Mouse (Mus musculus): ENCODE measurements around the gene Tpcn1.

Gene Tpcn1

DNA sequence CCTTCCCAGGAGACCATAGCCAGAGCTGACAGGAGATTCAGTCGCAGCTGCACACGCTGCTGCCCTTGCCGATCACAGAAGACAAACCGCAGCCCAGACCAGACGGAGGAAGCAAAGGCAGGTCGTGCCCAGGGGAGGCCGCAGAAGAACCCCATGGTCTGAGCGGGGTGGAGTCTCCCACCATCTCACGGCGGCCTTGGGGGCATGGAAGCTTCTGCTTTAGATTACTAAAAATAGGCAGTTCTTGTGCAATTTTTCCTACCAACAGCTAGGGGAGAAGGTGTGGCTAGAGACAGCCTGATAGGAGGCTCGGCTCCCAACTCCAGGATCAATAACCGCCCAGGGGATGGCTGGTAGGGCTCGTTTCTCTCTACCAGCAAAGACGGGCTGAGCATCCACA lies 29.7 kb downstream of the Tpcn1 start:
- DNase-seq (ENCODE audit: low read depth, low spot score), result no peak

DNA sequence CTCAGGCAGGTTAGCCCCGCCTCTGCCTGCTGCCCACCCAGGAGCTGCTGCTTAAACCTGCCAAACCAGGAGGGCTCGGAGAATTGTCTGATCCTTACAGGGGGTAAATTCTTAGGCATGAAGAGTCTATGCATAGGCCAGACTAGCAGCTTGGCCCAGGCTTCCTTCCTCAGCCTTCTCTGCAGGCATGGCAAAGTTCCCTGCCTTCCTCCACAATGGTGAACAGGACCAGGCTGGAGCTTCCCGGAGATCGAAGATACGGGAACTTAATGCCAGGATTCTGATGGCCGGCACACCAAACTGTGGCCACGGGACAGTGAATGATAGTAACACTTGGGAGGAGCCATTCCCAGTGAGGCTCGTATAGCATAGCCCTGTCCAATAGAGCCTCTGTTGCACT lies 30.4 kb downstream of the Tpcn1 start:
- DNase-seq (ENCODE audit: low read depth, low spot score), result no peak

DNA sequence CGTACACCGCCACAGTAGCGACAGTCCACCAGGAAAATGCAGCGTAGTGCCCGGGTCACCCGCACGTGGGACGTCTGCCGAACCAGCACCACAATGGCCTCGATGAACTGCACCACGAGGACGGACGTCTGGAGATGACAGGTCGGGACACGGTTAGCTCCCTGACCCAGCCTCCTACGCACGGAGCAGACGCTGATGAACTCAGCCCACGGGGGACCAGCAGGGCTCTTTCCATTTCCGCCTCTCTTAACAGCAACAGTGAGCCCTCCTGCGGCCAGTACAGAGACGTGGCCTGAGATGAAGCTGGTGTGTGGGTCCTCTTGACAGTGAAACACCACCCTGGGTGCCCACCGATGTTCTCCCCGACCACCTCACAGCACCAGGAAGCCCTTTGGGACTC lies 32.6 kb downstream of the Tpcn1 start:
- no peak for DNase-seq (ENCODE audit: low read depth, low spot score)

DNA sequence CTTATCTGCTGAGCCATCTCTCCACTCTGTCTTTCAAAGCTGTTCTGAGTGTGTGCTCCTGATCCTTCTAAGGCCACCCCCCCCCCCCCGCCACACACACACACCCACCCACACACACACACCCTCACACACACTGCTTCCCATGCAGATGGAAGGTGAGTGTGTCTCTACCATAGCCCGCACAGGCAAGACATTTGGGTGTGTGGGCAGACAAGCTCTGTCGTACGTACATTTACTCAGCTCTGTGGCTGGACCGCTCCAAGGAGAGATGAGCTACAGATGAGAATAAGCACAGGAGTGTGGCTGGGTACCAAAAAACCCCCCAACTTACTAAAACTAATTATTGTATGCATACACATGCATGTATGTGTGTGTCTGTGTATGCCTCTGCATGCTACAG lies 37.8 kb downstream of the Tpcn1 start:
- DNase-seq (ENCODE audit: low read depth, low spot score), result no peak

DNA sequence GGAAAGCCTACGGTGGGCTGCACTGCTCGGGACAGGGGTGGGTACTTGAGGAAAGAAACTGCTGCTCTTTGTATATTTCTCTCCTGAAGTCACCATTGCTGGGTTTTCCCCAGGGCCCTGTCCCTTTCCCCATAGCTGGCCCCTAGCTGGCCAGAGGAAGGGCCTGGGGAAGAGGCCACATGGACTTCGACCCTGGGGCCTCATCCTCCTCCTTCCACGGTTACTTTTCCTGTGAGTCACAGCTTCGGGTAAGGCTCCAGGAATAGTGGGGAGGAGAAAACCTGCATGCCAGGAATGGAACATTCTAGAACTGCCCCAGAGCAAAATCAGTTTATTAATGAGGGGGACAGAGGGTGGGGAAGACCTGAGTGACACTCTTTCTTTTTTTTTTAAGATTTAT lies 38.3 kb downstream of the Tpcn1 start:
- no peak for DNase-seq (ENCODE audit: low read depth, low spot score)

DNA sequence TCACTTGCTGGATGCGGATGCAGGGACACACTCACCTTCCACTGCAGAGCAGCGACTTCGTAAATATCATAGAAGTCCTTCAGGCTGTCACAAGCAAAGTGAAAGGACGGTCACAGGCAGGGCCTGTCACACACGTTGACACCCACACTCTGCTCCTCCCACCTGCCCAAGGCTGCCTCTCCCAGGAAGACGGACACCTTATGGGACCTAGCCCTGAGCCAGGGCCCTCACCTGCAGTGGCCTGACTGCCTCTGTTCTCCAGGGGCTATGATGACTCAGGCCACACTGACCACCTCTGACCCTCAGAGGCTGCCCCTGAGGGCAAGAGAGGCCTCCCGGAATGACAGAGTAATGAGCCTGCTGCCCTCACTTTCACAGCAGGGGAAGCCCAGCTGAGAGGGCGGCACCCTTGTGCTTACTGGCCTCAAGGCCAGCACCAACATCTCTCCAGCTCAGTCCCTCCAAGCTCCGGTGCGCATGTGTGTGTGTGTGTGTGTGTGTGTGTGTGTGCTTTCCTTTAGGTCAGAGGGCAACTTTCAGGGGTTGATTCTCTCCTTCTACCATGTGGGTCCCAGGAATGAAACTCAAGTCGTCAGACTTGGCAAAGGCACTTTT lies 40.1 kb downstream of the Tpcn1 start:
- no peak for DNase-seq (ENCODE audit: low read depth, low spot score)

DNA sequence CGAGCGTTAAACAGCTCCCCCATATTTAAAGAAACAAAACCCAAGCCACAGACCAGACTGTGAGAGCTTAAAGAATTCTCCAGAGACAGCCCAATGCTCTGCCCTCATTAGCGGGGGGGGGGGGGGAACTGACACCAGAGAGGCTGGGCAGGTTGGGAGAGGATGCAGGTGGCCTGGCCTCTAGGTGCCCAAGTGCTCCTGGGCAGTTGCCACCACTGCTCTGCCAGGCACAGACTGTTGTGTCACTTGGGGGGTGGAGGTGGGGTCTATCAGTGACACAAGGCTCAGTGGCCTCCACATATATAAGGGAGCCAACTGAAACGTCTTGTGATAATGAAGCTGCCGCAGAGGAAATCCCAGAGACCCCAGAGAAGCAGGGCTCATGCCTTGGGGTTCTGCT lies 51.8 kb downstream of the Tpcn1 start:
- DNase-seq (ENCODE audit: low read depth, low spot score), result no peak

DNA sequence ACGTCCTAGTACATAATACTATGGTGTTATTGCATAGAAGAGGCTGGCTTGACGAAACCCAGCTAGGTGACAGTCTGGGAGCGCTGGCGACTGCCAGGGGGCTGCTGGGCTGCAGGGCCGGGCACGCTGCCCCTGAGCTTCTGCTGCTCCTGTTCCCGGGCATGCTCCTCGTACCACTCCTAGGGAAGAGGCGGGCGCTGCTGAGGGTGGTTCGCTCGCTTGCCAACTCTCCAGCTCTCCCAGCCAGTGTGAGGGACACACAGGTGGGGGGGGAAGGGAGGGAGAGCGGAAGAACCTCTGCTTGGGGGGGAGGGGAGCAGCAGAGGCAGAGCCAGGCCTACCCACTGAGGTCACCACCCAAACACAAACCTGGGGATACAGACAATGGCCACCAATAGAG lies 52.4 kb downstream of the Tpcn1 start:
- DNase-seq (ENCODE audit: low read depth, low spot score), result no peak

DNA sequence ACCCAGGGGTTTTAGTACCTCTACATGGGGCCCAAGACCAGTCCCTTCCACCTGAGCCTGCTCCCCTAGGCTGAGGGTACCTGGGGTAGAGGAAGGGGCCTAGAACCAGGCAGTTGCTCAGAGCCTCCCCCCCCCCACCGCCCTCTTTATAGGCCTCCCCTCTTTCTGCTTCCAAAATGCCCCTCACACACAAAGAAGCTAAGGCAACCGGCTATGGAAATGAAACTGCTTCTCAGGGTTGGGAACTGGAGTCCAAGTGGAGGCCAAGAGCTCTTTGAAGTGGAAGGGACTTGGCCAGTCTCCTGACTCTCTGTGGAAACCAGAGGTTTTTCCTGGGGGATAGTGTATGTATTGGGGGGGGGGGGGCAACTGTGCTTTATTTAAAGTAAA lies 53.8 kb downstream of the Tpcn1 start:
- no peak for DNase-seq (ENCODE audit: low read depth, low spot score)

DNA sequence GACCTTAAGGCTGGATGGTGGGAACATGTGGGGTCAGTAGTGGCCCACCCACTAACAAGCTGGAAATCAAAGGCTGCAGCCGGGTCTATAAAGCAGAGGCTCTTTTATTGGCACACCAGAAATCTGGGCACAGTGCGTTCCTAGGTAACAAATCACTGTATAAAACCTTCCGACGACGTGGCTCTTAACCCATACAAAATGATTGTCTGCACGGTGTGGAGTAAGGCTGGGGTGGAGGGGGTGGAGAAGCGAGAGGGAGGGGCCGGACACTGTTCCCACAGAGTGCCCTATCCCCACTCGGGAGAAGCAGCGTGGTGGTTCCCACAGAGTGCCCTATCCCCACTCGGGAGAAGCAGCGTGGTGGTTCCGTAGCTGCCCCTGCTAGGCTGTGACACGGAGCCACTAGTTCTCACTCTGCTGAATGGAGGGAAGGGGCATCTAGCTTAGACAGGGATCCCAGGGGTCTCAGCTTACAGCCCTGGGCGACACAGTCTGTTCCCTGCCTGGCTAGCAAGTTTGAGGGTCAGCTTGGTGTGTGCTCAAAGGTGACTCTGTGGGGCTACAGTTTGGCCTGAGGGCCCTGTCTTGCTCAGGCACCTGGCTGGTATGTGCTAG lies 54.3 kb downstream of the Tpcn1 start:
- DNase-seq (ENCODE audit: low read depth, low spot score), result no peak

DNA sequence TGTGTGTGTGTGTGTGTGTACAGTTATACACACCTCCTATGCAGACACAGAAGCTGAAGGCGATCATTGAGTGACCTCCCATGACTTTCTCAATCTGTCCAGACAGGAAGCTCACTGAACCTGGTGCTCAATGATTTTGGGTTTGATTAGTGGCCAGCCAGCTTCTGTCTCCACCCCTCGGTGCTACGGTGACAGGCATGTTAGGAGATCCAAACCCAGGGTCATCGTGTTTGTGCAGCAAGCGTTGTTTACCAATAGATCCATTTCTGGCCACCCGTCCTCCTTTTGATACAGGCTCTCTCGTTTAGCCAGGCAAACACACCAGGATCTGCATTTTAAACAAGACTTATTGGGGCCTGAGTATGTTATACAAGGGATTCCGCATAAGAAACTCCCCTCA lies 56.8 kb downstream of the Tpcn1 start:
- no peak for DNase-seq (ENCODE audit: low read depth, low spot score)

DNA sequence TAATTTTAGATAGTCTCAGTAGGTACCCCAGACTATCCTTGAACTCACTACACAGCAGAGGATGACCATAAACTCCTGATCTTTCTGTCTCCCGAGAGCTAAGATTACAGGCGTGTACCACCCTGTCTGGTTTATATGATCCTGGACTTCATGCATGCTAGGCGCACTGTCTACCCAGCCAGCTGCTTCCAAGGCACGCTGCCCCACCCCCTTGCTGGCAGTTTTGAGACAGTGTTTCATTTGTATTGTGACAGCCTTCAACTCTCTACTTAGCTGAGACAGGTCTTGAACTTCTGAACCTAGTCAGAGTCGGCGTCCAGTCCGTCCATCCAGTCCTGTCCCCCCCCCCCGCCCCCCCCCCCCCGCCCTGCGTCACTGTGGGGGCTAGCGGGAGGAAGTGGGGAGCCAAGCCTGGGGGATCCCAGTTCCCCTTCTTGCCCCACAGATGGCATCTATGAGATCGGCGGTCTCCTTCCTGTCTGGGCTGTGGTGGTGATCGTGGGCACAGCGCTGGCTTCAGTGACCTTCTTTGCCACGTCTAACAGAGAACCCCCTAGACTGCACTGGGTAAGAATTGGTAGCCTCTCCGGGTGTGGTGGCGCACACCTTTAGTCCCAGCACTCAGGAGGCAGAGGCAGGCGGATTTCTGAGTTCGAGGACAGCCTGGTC lies 61.0 kb downstream of the Tpcn1 start:
- DNase-seq (ENCODE audit: low read depth, low spot score), result no peak

DNA sequence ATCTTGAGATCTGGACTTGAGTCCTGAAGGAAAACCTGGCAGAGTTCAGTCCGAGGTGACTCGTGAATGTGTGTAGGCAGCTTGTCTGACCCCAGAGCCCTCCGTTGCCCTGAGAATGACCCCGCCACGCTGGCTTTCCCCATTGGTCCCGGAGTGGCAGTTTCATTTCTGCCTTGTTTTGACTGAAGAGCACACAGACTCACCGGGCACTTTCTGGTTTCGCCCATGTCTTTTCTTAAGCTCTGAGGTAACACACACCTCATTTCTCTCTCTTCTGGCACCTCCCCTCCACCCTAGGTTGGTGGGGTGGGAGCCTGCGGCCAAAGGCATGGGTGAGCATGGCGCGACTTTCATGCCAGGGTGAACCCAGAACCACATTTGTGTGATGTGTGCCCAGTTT lies 62.2 kb downstream of the Tpcn1 start:
- peak; percentile 42 for DNase-seq (ENCODE audit: low read depth, low spot score)

DNA sequence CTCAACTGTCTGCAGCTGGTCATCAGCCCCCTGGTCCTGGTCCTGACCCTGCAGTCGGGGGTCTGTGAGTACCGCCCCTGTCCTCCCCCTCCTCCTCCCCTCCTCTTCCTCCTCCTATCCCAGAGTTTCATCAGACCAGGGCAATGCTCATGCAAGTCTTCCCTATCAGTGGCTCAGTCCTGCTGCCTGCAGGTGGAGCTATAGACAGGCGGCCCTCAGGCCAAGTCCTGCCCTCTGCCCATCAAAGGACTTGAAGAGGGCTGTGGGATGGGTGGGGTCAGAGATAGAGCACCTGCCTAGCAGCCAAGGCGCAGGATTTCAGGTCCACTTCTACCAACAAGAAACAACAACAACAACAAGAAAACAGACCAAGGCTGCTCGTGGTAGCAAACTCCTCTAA lies 62.7 kb downstream of the Tpcn1 start:
- DNase-seq (ENCODE audit: low read depth, low spot score), result peak; percentile 44

DNA sequence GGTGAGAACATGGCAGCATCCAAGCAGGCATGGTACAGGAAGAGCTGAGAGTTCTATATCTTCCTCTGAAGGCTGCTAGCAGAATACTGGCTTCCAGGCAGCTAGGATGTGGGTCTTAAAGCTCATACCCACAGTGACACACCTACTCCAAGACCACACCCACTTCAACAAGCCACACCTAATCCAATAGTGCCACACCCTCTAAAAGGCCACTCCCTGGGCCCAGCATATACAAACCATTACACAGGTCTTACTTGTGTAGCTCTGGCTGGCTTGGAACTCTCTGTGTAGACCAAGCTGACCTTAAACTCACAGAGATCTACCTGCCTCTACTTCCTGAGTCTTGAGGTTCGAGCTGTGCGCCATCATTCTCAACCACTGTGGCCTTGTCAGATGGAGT lies 63.7 kb downstream of the Tpcn1 start:
- DNase-seq (ENCODE audit: low read depth, low spot score), result peak; percentile 57

DNA sequence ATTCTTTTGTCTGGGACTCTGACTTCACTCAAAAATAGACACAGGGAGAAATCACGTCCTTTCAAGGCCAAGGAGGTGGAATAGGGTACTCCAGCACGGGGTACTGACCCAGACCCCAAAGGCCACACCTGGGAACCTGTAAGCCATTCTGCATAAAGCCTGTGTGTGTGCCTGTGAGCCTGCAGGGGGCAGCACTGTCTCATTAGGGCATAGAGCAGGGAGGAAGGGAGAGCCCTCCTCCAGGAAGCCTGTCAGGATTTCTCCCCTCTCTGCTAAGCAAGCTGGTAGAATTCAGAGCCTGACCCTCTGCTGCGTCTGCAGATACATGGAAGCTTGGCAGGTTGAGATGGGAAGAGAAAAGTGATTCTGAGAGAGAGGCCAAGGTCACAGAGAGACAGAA lies 65.8 kb downstream of the Tpcn1 start:
- DNase-seq (ENCODE audit: low read depth, low spot score), result peak; percentile 82

DNA sequence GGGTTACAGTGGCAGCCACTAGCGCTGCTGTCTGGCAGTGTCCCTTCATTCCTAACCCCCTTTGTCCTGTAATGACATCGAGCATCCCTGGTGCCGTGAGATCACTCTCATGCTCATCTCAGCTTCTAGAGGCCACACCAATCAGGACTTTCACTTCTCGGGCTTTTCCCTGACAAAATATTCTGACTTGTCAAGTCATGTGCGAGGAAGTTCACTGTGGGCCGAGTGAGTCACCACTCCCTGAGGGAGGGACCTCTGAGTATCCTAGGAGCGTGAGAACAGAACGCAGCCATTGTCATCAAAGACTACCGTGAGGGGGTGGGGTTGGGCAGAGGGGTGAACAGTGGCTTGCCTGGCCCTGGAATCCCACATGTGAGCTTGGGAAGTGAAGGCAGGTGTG lies 70.9 kb downstream of the Tpcn1 start:
- peak; percentile 86 for DNase-seq (ENCODE audit: low read depth, low spot score)

DNA sequence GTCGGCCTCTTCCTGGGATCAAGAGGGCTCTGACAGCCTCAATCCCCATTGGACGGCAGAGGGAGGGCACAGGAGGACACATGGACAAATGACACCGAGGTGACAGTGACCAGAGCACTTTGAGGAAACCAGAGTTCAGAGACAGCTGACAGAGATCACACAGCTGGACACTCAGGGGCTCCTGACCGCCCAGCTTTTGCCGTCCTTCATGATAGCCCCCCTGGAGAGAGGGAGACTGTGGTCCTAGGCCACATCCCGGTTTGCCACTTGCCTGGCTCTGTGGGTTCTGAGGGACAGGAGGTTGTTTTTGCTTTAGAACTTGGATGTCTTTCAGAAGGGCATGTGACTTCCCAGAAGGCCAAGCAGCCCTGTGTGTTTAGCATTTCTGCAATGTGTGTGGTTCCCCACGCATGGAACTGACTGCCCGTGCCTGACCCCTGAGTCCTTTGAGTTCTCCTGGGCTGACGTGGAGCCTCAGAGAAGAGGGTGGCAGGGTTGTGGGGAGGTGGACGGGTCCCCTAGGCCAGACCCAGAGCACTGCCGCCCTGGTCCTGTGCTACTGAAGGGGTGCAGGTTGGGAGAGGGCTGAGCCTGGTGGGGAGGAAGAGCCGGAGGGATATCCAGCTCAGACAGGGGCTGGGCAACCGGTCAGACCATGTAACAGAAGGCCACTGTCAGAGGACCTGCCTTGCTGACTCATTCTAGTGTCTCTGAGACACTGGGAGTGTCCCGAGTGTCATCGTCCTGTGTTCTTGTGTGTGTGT lies 72.1 kb downstream of the Tpcn1 start:
- DNase-seq (ENCODE audit: low read depth, low spot score), result no peak

DNA sequence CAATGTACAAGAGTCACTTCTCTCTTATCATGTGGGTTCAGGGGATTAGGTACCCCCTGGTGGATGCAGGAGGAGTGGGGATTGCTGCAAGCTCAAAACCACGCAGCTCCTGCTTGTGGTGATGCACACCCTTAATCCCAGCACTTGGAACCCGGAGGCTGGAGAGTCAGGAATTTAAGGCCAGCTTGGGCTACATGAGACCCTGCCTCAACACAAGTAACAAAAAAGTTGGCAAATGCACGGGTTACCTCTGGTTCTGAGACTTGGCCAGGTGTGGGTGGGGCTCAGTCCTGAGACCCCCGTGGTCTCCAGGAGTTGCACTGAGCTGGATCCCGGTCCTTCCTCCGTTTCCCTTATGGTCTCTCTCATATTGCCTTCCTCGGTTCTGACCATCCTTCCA lies 73.0 kb downstream of the Tpcn1 start:
- peak; percentile 52 for DNase-seq (ENCODE audit: low read depth, low spot score)

DNA sequence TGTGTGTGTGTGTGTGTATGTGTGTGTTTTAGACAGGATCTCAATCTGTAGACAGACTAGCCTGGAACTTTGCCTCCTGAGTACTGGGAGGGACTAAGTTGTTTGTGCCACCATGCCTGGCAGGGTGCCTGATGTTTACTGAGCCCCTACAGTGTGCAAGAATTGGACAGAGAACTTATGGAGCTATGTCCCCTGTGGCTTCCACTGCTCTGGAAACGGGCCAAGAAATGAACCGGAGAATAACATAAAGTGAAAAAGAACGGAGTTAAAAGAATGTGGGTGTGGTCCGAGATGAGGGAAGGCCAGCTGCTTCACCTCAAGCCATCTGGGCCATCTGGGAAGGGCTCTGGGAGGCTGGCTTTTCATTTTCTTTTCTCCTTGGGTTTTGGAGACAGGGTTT lies 73.7 kb downstream of the Tpcn1 start:
- peak; percentile 90 for DNase-seq (ENCODE audit: low read depth, low spot score)

DNA sequence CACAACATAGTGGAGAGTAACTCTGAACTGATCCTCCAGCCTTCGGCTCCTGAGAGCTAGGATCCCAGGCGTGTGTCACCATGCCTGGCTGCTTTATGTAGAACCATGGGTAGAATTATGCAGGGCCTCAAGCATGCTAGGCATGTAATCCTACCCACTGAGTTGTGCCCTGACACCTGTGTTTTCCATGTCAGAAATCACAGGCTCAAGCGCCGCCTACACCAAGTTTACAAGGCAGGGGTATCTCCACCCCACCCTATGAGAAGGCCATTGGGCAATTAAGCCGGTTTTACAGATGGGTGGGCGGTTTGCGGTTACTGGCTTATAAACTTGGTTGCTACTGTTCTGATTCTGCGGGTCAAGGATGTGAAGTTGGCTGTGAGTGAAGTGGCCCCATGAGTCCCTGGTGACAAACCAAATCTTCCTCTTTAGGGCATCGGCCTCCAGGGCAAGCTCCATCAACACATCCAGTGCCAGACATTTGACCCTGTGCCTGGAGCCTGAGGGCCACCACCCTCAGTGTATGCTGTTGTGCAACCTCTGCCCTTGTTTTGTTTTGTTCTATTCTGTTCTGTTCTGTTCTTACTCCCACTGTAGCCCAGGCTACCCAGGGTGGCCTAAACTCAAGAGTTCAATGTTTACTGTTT lies 74.3 kb downstream of the Tpcn1 start:
- DNase-seq (ENCODE audit: low read depth, low spot score), result no peak

DNA sequence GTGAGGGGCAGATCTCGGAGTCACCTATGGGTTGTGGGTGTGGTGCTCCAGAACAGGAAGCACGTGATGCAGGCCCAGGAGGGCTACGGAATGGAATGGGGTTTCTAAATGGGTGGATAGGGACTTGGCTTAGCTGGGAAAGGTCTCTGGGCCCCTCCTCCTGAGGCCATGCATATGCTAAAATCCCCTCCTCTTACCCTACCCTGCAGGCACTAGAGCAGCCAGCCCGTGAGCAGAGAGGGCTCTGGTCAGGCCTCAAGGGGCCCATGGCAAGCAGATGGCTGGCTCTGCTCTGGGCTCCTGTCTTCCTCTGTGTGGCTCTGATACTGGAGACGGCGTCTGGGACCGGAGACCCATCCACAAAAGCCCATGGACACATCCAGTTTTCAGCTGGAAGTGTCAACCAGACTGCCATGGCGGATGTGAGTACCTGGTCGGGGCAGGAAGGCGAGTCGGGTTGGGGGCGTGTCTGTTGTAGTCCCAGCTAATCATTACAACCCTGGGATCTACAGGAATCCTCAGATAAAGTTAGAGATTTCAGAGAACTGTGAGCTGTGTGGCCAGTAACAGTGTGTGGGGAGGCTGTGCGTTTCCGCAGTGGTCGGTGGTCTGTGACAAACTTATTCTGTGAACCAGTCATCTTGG lies 75.4 kb downstream of the Tpcn1 start:
- peak; percentile 98 for DNase-seq (ENCODE audit: low read depth, low spot score)

Measured in R1 (cell line).